Mouse (Mus musculus) intestine, embryonic 16.5 days (tissue): ENCODE data around the gene Hexb. TPM values are rescaled to one million over a fixed set of nuclear protein-coding genes. Genes with fewer than 3 reads are reported as not detected.
A peak's percentile ranks its signal among the peaks of the same experiment; 100 is the strongest.
"Not testable (repeated sequence)": the region's sequence is repeated elsewhere in the genome, so short reads cannot be mapped to it uniquely, and the experiment has no call there.

ENCODE experiments used
- ATAC-seq: fragments of 200-750 bp; cut with Nextera tagmentation; 2 replicates; pipeline ENCODE4 v1.8.0; 2017; ENCODE audit warnings: moderate TSS enrichment, moderate library complexity
- H3K27ac ChIP-seq: fragments of 300-500 bp; sonication (generic); 2 replicates; pipeline ENCODE4 v1.5.1; 2014; ENCODE audit warnings: mild to moderate bottlenecking, low read length
- H3K27me3 ChIP-seq: fragments of 300-500 bp; sonication (generic); replicated peaks from 2 replicates; pipeline ENCODE4 v1.6.1; 2014; ENCODE audit warnings: low read length, control low read depth, mixed read lengths; ENCODE audit not compliant: control insufficient read depth, insufficient read depth
- H3K36me3 ChIP-seq: fragments of 300-500 bp; sonication (generic); 2 replicates; pipeline ENCODE4 v1.6.1; 2014; ENCODE audit warnings: low read length, control low read depth; ENCODE audit not compliant: control insufficient read depth, insufficient read depth
- H3K4me1 ChIP-seq: fragments of 300-500 bp; sonication (generic); 2 replicates; pipeline ENCODE4 v1.6.1; 2014; ENCODE audit warnings: low read length, control low read depth, mixed read lengths; ENCODE audit not compliant: control insufficient read depth, insufficient read depth
- H3K4me2 ChIP-seq: fragments of 300-500 bp; sonication (generic); 2 replicates; pipeline ENCODE4 v1.6.1; 2014; ENCODE audit warnings: low read depth, low read length, control low read depth
- H3K4me3 ChIP-seq: fragments of 300-500 bp; sonication (generic); 2 replicates; pipeline ENCODE4 v1.5.1; 2014; ENCODE audit warnings: mild to moderate bottlenecking, low read length
- H3K9ac ChIP-seq: fragments of 300-500 bp; sonication (generic); 2 replicates; pipeline ENCODE4 v1.6.1; 2014; ENCODE audit warnings: low read depth, low read length
- H3K9me3 ChIP-seq: fragments of 300-500 bp; sonication (generic); 2 replicates; pipeline ENCODE4 v1.6.1; 2016; ENCODE audit warnings: low read length, control low read depth; ENCODE audit not compliant: control insufficient read depth
- WGBS: fragments of 180-500 bp; shearing (Covaris S2); extraction: QIAGEN DNeasy Blood & Tissue Kit; methylation state at CpG from one replicate; pipeline ENCODE4 v1.1.7; 2014; 5-methylcytosine and 5-hydroxymethylcytosine counted together
- polyA plus RNA-seq: library from polyadenylated mRNA; unstranded; fragments of >200 nt; fragmentation: Nextera tagmentation; extraction: Ambion mirVana; gene quantifications from 2 replicates; pipeline ENCODE4 v1.2.1, GENCODE M21; 2015

Gene Hexb
- polyA plus RNA-seq, 1 experiment from 2014 or later = 142 TPM

- H3K9me3 ChIP-seq = no peaks in the 10 kb centered on the region
- peaks cover 5% of the 10 kb centered on the region; the same call in 1 of the 2 replicates for H3K36me3 ChIP-seq
- H3K9ac ChIP-seq = no peak overlapping the region
- H3K27me3 ChIP-seq = no peaks in the 10 kb centered on the region
- H3K4me1 ChIP-seq = 0 out of 2 replicates have a peak, but pooled peaks cover 2% of the 10 kb centered on the region
- no peak overlapping the region for H3K4me3 ChIP-seq
- H3K27ac ChIP-seq = no peak overlapping the region
- no peak overlapping the region for H3K4me2 ChIP-seq
- no peak for ATAC-seq
- WGBS = 84% methylated on average over 7 of the region's 7 CpGs
Observed at GRCm38 (mm10) chr13:97178943-97179342, 19.2 kb downstream of the Hexb start.

GRCm38 (mm10) chr13:97176731-97177130 is 21.4 kb downstream of the Hexb start:
- Histone ChIP-seq H3K4me1 (no peaks in the 10 kb centered on the region), H3K9ac (no peak overlapping the region), H3K36me3 (peaks cover 9% of the 10 kb centered on the region), H3K4me2 (no peak overlapping the region), H3K4me3 (no peak overlapping the region), H3K27ac (peak overlapping the region; percentile 55), H3K27me3 (no peaks in the 10 kb centered on the region), H3K9me3 (no peaks in the 10 kb centered on the region)
- ATAC-seq = no peak
- WGBS = 77% methylated on average over 5 of the region's 5 CpGs

GRCm38 (mm10) chr13:97175520-97176264 is 22.5 kb downstream of the Hexb start:
- H3K36me3 ChIP-seq = peaks cover 9% of the 10 kb centered on the region
- H3K4me1 ChIP-seq = no peaks in the 10 kb centered on the region
- ATAC-seq = peak; percentile 97
- H3K4me2 ChIP-seq = no peak overlapping the region
- no peaks in the 10 kb centered on the region for H3K27me3 ChIP-seq
- WGBS = 65% methylated on average over 10 of the region's 10 CpGs
- H3K9ac ChIP-seq = no peak overlapping the region
- H3K9me3 ChIP-seq = no peaks in the 10 kb centered on the region
- peak overlapping the region; percentile 86 for H3K27ac ChIP-seq
- no peak overlapping the region for H3K4me3 ChIP-seq

- Histone ChIP-seq H3K4me1 (no peaks in the 10 kb centered on the region), H3K9me3 (no peaks in the 10 kb centered on the region), H3K27me3 (no peaks in the 10 kb centered on the region), H3K4me3 (no peak overlapping the region), H3K36me3 (peaks cover 6% of the 10 kb centered on the region; the same call in 1 of the 2 replicates), H3K9ac (no peak overlapping the region), H3K27ac (no peak overlapping the region), H3K4me2 (no peak overlapping the region)
- no peak for ATAC-seq
- 61% methylated on average over 4 of the region's 4 CpGs for WGBS
Observed at GRCm38 (mm10) chr13:97145834-97146233, 52.3 kb downstream of the Hexb start.

GRCm38 (mm10) chr13:97142321-97142720 is 55.8 kb downstream of the Hexb start:
- no peak overlapping the region for H3K27ac ChIP-seq

GRCm38 (mm10) chr13:97138404-97138931 is 59.7 kb downstream of the Hexb start:
- not testable (repeated sequence) for H3K4me1 ChIP-seq, H3K9me3 ChIP-seq, H3K36me3 ChIP-seq, H3K27me3 ChIP-seq, ATAC-seq
- peak overlapping the region; percentile 75 for H3K9ac ChIP-seq
- WGBS = 26% methylated on average over 8 of the region's 8 CpGs
- peak overlapping the region; percentile 66 for H3K27ac ChIP-seq
- H3K4me2 ChIP-seq = peak overlapping the region; percentile 51
- peak overlapping the region; percentile 65 for H3K4me3 ChIP-seq

More at GRCm38 (mm10) chr13:97142321-97142720, 55.8 kb downstream of the Hexb start:
- no peak for ATAC-seq
- H3K4me1 ChIP-seq = peaks cover 6% of the 10 kb centered on the region
- H3K9me3 ChIP-seq = no peaks in the 10 kb centered on the region
- H3K27me3 ChIP-seq = no peaks in the 10 kb centered on the region
- no peak overlapping the region for H3K4me3 ChIP-seq
- H3K9ac ChIP-seq = no peak overlapping the region
- H3K4me2 ChIP-seq = no peak overlapping the region
- WGBS = 80% methylated on average over 7 of the region's 7 CpGs
- peaks cover 6% of the 10 kb centered on the region; the same call in 1 of the 2 replicates for H3K36me3 ChIP-seq

GRCm38 (mm10) chr13:97137466-97138400 is 60.4 kb downstream of the Hexb start, which contains the start of the genes Gfm2 and Nsa2:
Gene Gfm2 (plus strand): TSS chr13:97137937.
Gene Nsa2 (minus strand): TSS chr13:97137937.
- WGBS = under 1% methylated on average over 57 of the region's 57 CpGs
- peak within 1 kb of the TSS; percentile 67 for H3K4me2 ChIP-seq
- H3K9me3 ChIP-seq = no peaks in the 10 kb centered on the region
- no peaks in the 10 kb centered on the region for H3K27me3 ChIP-seq
- peaks cover 7% of the 10 kb centered on the region; the same call in 1 of the 2 replicates for H3K36me3 ChIP-seq
- peak within 1 kb of the TSS; percentile 66 for H3K27ac ChIP-seq
- H3K4me1 ChIP-seq = peaks cover 6% of the 10 kb centered on the region
- H3K4me3 ChIP-seq = peak within 1 kb of the TSS; percentile 65
- H3K9ac ChIP-seq = peak within 1 kb of the TSS; percentile 75
- ATAC-seq = peak; percentile 99

- H3K27me3 ChIP-seq, H3K4me3 ChIP-seq, H3K27ac ChIP-seq, H3K9me3 ChIP-seq, H3K4me1 ChIP-seq, H3K4me2 ChIP-seq, H3K9ac ChIP-seq, ATAC-seq: not testable (repeated sequence)
- peaks cover 11% of the 10 kb centered on the region; the same call in 1 of the 2 replicates for H3K36me3 ChIP-seq
- no CpG with 5 or more reads among the region's 2 CpGs for WGBS
Observed at GRCm38 (mm10) chr13:97130413-97130812, 67.7 kb downstream of the Hexb start.

GRCm38 (mm10) chr13:97129654-97130053 is 68.5 kb downstream of the Hexb start:
- ATAC-seq, H3K9ac ChIP-seq, H3K9me3 ChIP-seq, H3K27me3 ChIP-seq, H3K36me3 ChIP-seq, H3K4me1 ChIP-seq, H3K4me3 ChIP-seq, H3K4me2 ChIP-seq, H3K27ac ChIP-seq: not testable (repeated sequence)
- WGBS = 78% methylated on average over 2 of the region's 4 CpGs
